Mouse (Mus musculus) lung, adult 2 months (tissue): Measurements from ENCODE around the gene Kctd10.

Experiments
- CTCF ChIP-seq: fragments of 200-500 bp; IDR thresholded peaks from 2 replicates; pipeline ENCODE4 v1.5.1; 2011; ENCODE audit warnings: mild to moderate bottlenecking, low read length, control low read depth; ENCODE audit not compliant: insufficient read depth
- POLR2A ChIP-seq: fragments of 200-500 bp; IDR thresholded peaks from 2 replicates; pipeline ENCODE4 v1.6.1; 2011; ENCODE audit warnings: low read depth, mild to moderate bottlenecking, control low read depth, low read length, borderline replicate concordance; ENCODE audit errors: extremely low read depth

DNA sequence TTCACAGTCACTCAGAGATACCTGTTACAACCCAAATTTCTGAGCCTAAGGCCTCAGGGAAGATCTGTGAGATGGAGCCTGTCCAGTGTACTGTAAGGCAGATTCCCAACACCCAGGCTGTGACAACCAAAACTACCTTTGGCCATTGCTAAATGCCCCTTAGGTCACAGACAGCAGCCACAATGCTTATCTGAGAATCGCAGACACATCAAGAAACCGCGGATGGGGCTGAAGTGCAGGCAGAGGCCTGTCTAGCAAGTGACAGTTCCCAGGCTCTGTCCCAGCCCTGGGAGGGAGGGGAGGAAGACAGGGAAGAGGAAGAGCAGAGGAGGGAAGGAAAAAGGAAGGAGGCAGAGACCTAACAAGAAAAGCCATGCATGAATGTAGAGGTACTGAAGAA lies 9.0 kb downstream of the Kctd10 start:
- no peak for TF ChIP-seq CTCF
- no peak for TF ChIP-seq POLR2A
